Mouse (Mus musculus) retina, embryonic 14.5 days (tissue): ENCODE measurements around the gene Ghrh.

Source experiments
- DNase-seq: peaks from one replicate; pipeline ENCODE4 v3.0.0-alpha.2; 2015; ENCODE audit warnings: low spot score

Gene Ghrh

GRCm38 (mm10) chr2:157308273-157308917 lies 38.9 kb downstream of the Ghrh start:
- no peak for DNase-seq

- DNase-seq: no peak
Measured at GRCm38 (mm10) chr2:157307715-157308265, 39.5 kb downstream of the Ghrh start.

GRCm38 (mm10) chr2:157306091-157307032 lies 40.9 kb downstream of the Ghrh start:
- no peak for DNase-seq

GRCm38 (mm10) chr2:157303096-157303495 lies 44.2 kb downstream of the Ghrh start:
- no peak for DNase-seq

GRCm38 (mm10) chr2:157300051-157300450 lies 47.3 kb downstream of the Ghrh start:
- DNase-seq: no peak

GRCm38 (mm10) chr2:157296105-157296689 lies 51.1 kb downstream of the Ghrh start:
- no peak for DNase-seq

- DNase-seq: peak; percentile 87
Measured at GRCm38 (mm10) chr2:157292093-157292492, 55.2 kb downstream of the Ghrh start.

GRCm38 (mm10) chr2:157288996-157289395 lies 58.3 kb downstream of the Ghrh start:
- no peak for DNase-seq

GRCm38 (mm10) chr2:157287542-157287941 lies 59.8 kb downstream of the Ghrh start:
- peak; percentile 77 for DNase-seq

GRCm38 (mm10) chr2:157283321-157283720 lies 64.0 kb downstream of the Ghrh start:
- DNase-seq: no peak
